Mouse (Mus musculus) myocyte (in vitro differentiated cells): Measurements from ENCODE around the gene Pou6f1. TPM values are rescaled to one million over a fixed set of nuclear protein-coding genes. Genes with fewer than 3 reads are reported as not detected.

Source experiments
- H3K27me3 ChIP-seq: one replicate; pipeline ENCODE4 v1.6.1; 2011; ENCODE audit not compliant: control insufficient read depth, insufficient read depth, insufficient read length
- H3K36me3 ChIP-seq: one replicate; pipeline ENCODE4 v1.6.1; 2011; ENCODE audit not compliant: control insufficient read depth, insufficient read depth
- H3K4me2 ChIP-seq: one replicate; pipeline ENCODE4 v1.6.1; 2011; ENCODE audit warnings: low read depth, control low read depth
- H3K4me3 ChIP-seq: one replicate; pipeline ENCODE4 v1.5.1; 2011; ENCODE audit warnings: mild to moderate bottlenecking, control low read depth, moderate library complexity
- H3K79me2 ChIP-seq: one replicate; pipeline ENCODE4 v1.6.1; 2011; ENCODE audit not compliant: control insufficient read depth, insufficient read depth
- H3ac ChIP-seq: one replicate; pipeline ENCODE4 v1.6.1; 2011; ENCODE audit not compliant: control insufficient read depth, insufficient read length
- CEBPB ChIP-seq: IDR thresholded peaks from 2 replicates; pipeline ENCODE4 v1.6.1; 2011; ENCODE audit warnings: mild to moderate bottlenecking, moderate library complexity; ENCODE audit not compliant: poor library complexity, insufficient read depth, severe bottlenecking
- E2F4 ChIP-seq: IDR thresholded peaks from one replicate; pipeline ENCODE4 v1.6.1; 2011; ENCODE audit warnings: mild to moderate bottlenecking, control low read depth, moderate library complexity; ENCODE audit not compliant: insufficient read depth
- MAX ChIP-seq: IDR thresholded peaks from one replicate; pipeline ENCODE4 v1.6.1; 2011; ENCODE audit warnings: low read depth, mild to moderate bottlenecking, control low read depth
- MYOD1 ChIP-seq, 3 experiments: IDR thresholded peaks; one replicate each; pipeline ENCODE4 v1.6.1; 2011; ENCODE audit warnings: control low read depth in 2 of 3, low read depth in 2 of 3, mild to moderate bottlenecking in 2 of 3, moderate library complexity in 1 of 3; ENCODE audit not compliant: insufficient read length in 2 of 3, control insufficient read depth in 1 of 3
- MYOG ChIP-seq, 3 experiments: IDR thresholded peaks; one replicate each; pipeline ENCODE4 v1.6.1; 2011; ENCODE audit warnings: control low read depth in 2 of 3, low read depth in 2 of 3, mild to moderate bottlenecking in 2 of 3; ENCODE audit not compliant: insufficient read length in 2 of 3, control insufficient read depth in 1 of 3, insufficient read depth in 1 of 3
- POLR2A ChIP-seq: IDR thresholded peaks from one replicate; pipeline ENCODE4 v1.6.1; 2011; ENCODE audit warnings: low read depth, mild to moderate bottlenecking, control low read depth, moderate library complexity; ENCODE audit not compliant: insufficient read length
- POLR2AphosphoS2 ChIP-seq: IDR thresholded peaks from one replicate; pipeline ENCODE4 v1.6.1; 2011; ENCODE audit warnings: low read depth, control low read depth; ENCODE audit not compliant: insufficient read length
- REST ChIP-seq: IDR thresholded peaks from one replicate; pipeline ENCODE4 v1.6.1; 2011; ENCODE audit warnings: mild to moderate bottlenecking, control low read depth, moderate library complexity; ENCODE audit not compliant: insufficient read depth, insufficient read length
- SRF ChIP-seq: IDR thresholded peaks from one replicate; pipeline ENCODE4 v1.6.1; 2011; ENCODE audit warnings: low read depth; ENCODE audit not compliant: control insufficient read depth, insufficient read length
- TCF12 ChIP-seq: IDR thresholded peaks from one replicate; pipeline ENCODE4 v1.6.1; 2011; ENCODE audit warnings: mild to moderate bottlenecking, control low read depth; ENCODE audit not compliant: poor library complexity, insufficient read depth, severe bottlenecking
- TCF3 ChIP-seq: IDR thresholded peaks from one replicate; pipeline ENCODE4 v1.6.1; 2011; ENCODE audit warnings: low read depth, control low read depth; ENCODE audit not compliant: insufficient read length
- USF1 ChIP-seq: IDR thresholded peaks from one replicate; pipeline ENCODE4 v1.6.1; 2011; ENCODE audit warnings: low read depth, mild to moderate bottlenecking, control low read depth, moderate library complexity
- polyA plus RNA-seq: library from polyadenylated mRNA; unstranded; fragments of >200 nt; fragmentation: generic; extraction: Trizol; gene quantifications from one replicate; pipeline ENCODE4 v1.2.1, GENCODE M21; 2012; ENCODE audit warnings: missing spikeins

Pou6f1 gene
- polyA plus RNA-seq, 1 experiment, result 7.7 TPM

GRCm38 (mm10) chr15:100576392-100576791 lies 23.4 kb downstream of the Pou6f1 start:
- Histone ChIP-seq H3K27me3 (no peaks in the 10 kb centered on the region), H3K4me3 (no peak overlapping the region)

DNA sequence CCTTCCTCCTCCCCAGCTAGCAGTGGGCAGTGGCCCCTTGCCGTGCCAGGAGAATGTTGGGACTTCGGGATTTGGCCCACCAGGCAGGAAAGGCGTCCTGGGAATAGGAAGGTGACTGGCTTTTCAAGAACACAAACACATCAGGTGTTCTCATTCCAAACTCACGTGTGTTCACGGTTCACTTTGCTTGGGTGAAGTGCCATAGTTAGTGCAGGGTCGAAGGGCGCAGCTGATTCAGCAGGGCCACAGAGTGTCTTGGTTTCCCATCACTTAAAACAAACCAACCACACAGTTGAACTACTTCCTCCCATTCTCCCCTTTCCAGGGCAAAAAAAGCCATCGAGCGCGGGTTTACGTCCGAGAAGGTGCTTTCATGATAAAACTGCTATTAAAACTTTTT lies 24.4 kb downstream of the Pou6f1 start:
- H3K36me3 ChIP-seq, result no peaks in the 10 kb centered on the region
- H3K4me2 ChIP-seq, result no peak overlapping the region
- H3K4me3 ChIP-seq, result no peak overlapping the region
- no peak for TF ChIP-seq POLR2A
- no peak for TF ChIP-seq POLR2AphosphoS2
- no peak for TF ChIP-seq TCF12
- TF ChIP-seq USF1, result no peak
- TF ChIP-seq E2F4, result no peak
- TF ChIP-seq MAX, result no peak
- no peak for TF ChIP-seq MYOD1 (IDR thresholded peaks at IDR 0.05; ENCODE audit: control insufficient read depth in 1 of 3, insufficient read length in 2 of 3, low read depth in 2 of 3)
- TF ChIP-seq TCF3, result no peak
- TF ChIP-seq SRF, result no peak
- H3ac ChIP-seq, result no peak overlapping the region
- H3K27me3 ChIP-seq, result no peaks in the 10 kb centered on the region
- no peaks in the 10 kb centered on the region for H3K79me2 ChIP-seq

More at GRCm38 (mm10) chr15:100576392-100576791, 23.4 kb downstream of the Pou6f1 start:
- H3K4me2 ChIP-seq, result no peak overlapping the region
- H3K79me2 ChIP-seq, result no peaks in the 10 kb centered on the region
- no peak overlapping the region for H3ac ChIP-seq
- H3K36me3 ChIP-seq, result no peaks in the 10 kb centered on the region
- TF ChIP-seq USF1 (peak; percentile 66), POLR2AphosphoS2 (no peak)

- Histone ChIP-seq H3K36me3 (no peaks in the 10 kb centered on the region), H3K4me3 (no peak overlapping the region), H3K79me2 (no peaks in the 10 kb centered on the region), H3K27me3 (no peaks in the 10 kb centered on the region), H3K4me2 (no peak overlapping the region), H3ac (no peak overlapping the region)
- TF ChIP-seq TCF3 (no peak), TCF12 (no peak), REST (no peak), SRF (no peak), POLR2AphosphoS2 (no peak), POLR2A (no peak), USF1 (no peak), MYOD1 (IDR thresholded peaks at IDR 0.05; ENCODE audit: control insufficient read depth in 1 of 3, insufficient read length in 2 of 3, low read depth in 2 of 3) (no peak), MAX (no peak), E2F4 (no peak), MYOG (IDR thresholded peaks at IDR 0.05; ENCODE audit: control insufficient read depth in 1 of 3, insufficient read depth in 1 of 3, insufficient read length in 2 of 3, low read depth in 2 of 3) (no peak), CEBPB (no peak)
These were observed 25.4 kb downstream of the Pou6f1 start for GRCm38 (mm10) chr15:100574378-100574777.

DNA sequence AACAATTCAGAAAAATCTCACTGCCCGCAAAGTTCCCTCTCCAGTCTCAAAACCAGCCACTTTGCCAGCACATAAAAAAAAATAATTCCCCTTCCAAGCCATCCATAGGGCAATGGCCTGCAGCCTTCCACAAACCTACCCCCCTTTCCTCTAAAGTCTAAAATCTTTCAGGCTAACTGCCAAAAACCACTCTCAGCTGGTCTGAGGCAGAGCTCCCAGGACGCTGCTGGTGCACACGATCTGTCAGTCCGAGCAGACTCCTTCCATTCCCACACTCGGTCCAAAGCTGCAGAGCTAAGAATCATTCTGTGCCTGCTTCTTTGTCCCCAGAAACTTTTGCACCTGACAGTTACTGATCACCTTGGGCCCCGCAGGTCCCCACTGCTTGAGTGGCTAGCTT lies 25.8 kb downstream of the Pou6f1 start:
- no peak overlapping the region for H3K4me2 ChIP-seq
- no peaks in the 10 kb centered on the region for H3K36me3 ChIP-seq
- no peaks in the 10 kb centered on the region for H3K79me2 ChIP-seq
- no peak for TF ChIP-seq USF1
- TF ChIP-seq E2F4, result no peak
- no peak for TF ChIP-seq POLR2A
- TF ChIP-seq SRF, result no peak
- TF ChIP-seq TCF3, result no peak
- TF ChIP-seq MYOD1 (IDR thresholded peaks at IDR 0.05; ENCODE audit: control insufficient read depth in 1 of 3, insufficient read length in 2 of 3, low read depth in 2 of 3), result no peak
- TF ChIP-seq REST, result no peak
- TF ChIP-seq MYOG (IDR thresholded peaks at IDR 0.05; ENCODE audit: control insufficient read depth in 1 of 3, insufficient read depth in 1 of 3, insufficient read length in 2 of 3, low read depth in 2 of 3), result no peak
- TF ChIP-seq MAX, result no peak
- no peak overlapping the region for H3ac ChIP-seq
- H3K27me3 ChIP-seq, result no peaks in the 10 kb centered on the region
- no peak overlapping the region for H3K4me3 ChIP-seq

DNA sequence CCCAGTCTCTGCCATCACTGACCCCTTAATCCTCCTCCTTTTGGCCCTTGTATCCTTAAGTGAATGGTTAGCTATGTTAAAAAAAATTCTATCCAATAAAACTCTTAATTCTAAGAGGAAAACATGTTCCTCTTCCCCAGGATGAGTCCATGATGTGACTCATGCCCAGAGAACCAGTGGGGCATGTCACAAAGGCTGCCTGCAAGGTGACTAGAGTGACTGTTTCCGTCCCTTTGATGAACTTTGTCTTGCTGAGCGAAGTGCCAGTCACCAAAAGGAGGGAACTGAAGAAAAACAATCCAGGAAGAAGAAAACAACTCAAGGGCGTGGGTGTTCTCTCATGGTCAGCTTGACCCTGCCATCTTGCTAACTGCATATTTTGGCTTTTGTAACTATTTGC lies 30.5 kb downstream of the Pou6f1 start:
- peaks cover 15% of the 10 kb centered on the region for H3K27me3 ChIP-seq
- H3K79me2 ChIP-seq, result no peaks in the 10 kb centered on the region
- no peak overlapping the region for H3K4me3 ChIP-seq
- H3K36me3 ChIP-seq, result no peaks in the 10 kb centered on the region
- no peak overlapping the region for H3K4me2 ChIP-seq
- H3ac ChIP-seq, result no peak overlapping the region
- TF ChIP-seq SRF (no peak), CEBPB (no peak), E2F4 (no peak), POLR2AphosphoS2 (no peak), MYOD1 (IDR thresholded peaks at IDR 0.05; ENCODE audit: control insufficient read depth in 1 of 3, insufficient read length in 2 of 3, low read depth in 2 of 3) (no peak), MYOG (IDR thresholded peaks at IDR 0.05; ENCODE audit: control insufficient read depth in 1 of 3, insufficient read depth in 1 of 3, insufficient read length in 2 of 3, low read depth in 2 of 3) (no peak), REST (no peak), TCF3 (no peak), USF1 (no peak), POLR2A (no peak), TCF12 (no peak), MAX (no peak)
